Mouse (Mus musculus) liver, embryonic 12.5 days (tissue): ENCODE data around the gene Xiap. TPM values are rescaled to one million over a fixed set of nuclear protein-coding genes. Genes with fewer than 3 reads are reported as not detected.
A peak's percentile ranks its signal among the peaks of the same experiment; 100 is the strongest.

Source experiments
- ATAC-seq: fragments of 200-750 bp; cut with Nextera tagmentation; 2 replicates; pipeline ENCODE4 v1.8.0; 2017; ENCODE audit warnings: moderate number of reproducible peaks, mild to moderate bottlenecking, moderate library complexity
- H3K27ac ChIP-seq: fragments of 300-500 bp; sonication (generic); 2 replicates; pipeline ENCODE4 v1.5.1; 2016; ENCODE audit warnings: mild to moderate bottlenecking
- H3K27me3 ChIP-seq: fragments of 300-500 bp; sonication (generic); replicated peaks from 2 replicates; pipeline ENCODE4 v1.6.1; 2016; ENCODE audit warnings: mild to moderate bottlenecking, moderate library complexity
- H3K36me3 ChIP-seq: fragments of 300-500 bp; sonication (generic); 2 replicates; pipeline ENCODE4 v1.6.1; 2016; ENCODE audit warnings: mild to moderate bottlenecking, moderate library complexity
- H3K4me1 ChIP-seq: fragments of 300-500 bp; sonication (generic); 2 replicates; pipeline ENCODE4 v1.6.1; 2016
- H3K4me2 ChIP-seq: fragments of 300-500 bp; sonication (generic); 2 replicates; pipeline ENCODE4 v1.6.1; 2016; ENCODE audit warnings: mild to moderate bottlenecking, moderate library complexity
- H3K4me3 ChIP-seq: fragments of 300-500 bp; sonication (generic); 2 replicates; pipeline ENCODE4 v1.5.1; 2016; ENCODE audit warnings: mild to moderate bottlenecking, moderate library complexity
- H3K9ac ChIP-seq: fragments of 300-500 bp; sonication (generic); 2 replicates; pipeline ENCODE4 v1.6.1; 2016; ENCODE audit warnings: mild to moderate bottlenecking, moderate library complexity
- H3K9me3 ChIP-seq: fragments of 300-500 bp; sonication (generic); replicated peaks from 2 replicates; pipeline ENCODE4 v1.6.1; 2016; ENCODE audit warnings: mild to moderate bottlenecking, moderate library complexity
- WGBS: fragments of 180-500 bp; shearing (Covaris S2); methylation state at CpG from one replicate; pipeline ENCODE4 v1.1.7; 2016; ENCODE audit not compliant: insufficient replicate concordance; 5-methylcytosine and 5-hydroxymethylcytosine counted together
- polyA plus RNA-seq: library from polyadenylated mRNA; unstranded; fragments of >200 nt; fragmentation: Nextera tagmentation; extraction: Ambion mirVana; gene quantifications from 2 replicates; pipeline ENCODE4 v1.2.1, GENCODE M21; 2016

Gene Xiap
- polyA plus RNA-seq, 1 experiment from 2014 or later, result 7.9 TPM

DNA sequence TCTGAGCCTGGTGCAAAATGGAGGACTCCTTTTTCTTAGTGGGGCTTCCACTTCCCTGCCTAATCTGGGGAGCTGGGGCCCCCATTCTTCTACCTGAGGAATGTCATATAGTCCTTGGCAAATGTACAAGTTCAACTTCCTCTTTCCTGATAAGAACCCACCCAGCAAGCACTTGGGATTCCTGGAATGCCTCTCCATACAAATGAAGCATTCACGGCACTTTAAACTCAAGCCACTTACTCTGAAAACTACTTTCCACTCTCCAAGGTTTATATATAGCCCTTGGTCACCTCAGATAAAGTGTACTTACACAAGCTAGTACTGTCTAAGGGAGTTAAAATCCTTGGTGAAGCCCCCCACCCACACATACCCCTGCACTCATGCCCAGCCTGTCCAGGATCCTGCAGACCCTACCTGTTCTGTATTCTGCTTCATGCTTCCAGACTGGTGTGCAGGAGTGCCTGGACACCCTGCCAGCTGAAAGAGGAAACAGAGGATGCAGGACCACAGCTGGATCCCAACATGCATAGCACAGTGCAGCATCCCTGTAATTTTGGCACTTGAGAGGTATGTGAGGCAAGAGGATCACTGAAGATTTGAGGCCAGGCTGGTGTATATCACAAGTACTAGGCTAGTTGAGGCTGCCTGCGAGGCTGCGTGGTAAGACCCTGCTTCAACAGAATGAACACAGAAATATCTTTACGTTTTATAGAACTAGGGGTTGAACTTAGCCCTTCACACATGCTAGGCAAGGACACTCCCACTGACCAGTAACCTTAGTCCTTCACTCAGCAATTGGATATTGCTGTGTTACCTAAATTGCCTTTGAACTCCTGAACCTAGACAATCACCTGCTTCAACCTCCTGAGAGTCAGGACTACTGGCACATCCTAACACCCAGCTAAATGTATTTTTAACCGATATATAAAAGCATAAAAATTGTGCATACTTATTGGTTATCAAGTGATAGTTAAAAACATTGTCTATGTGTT, 8.5 kb upstream of the Xiap start:
- 67% methylated on average over 5 of the region's 5 CpGs for WGBS
- Histone ChIP-seq H3K9me3 (no peaks in the 10 kb centered on the region), H3K27ac (no peak overlapping the region), H3K36me3 (no peaks in the 10 kb centered on the region), H3K9ac (no peak overlapping the region), H3K27me3 (no peaks in the 10 kb centered on the region), H3K4me2 (no peak overlapping the region), H3K4me1 (no peaks in the 10 kb centered on the region), H3K4me3 (no peak overlapping the region)
- ATAC-seq, result no peak

- Histone ChIP-seq H3K4me3 (no peak overlapping the region), H3K27ac (no peak overlapping the region), H3K36me3 (no peaks in the 10 kb centered on the region), H3K9me3 (no peaks in the 10 kb centered on the region), H3K27me3 (no peaks in the 10 kb centered on the region), H3K9ac (no peak overlapping the region), H3K4me1 (peaks cover 16% of the 10 kb centered on the region), H3K4me2 (no peak overlapping the region)
- no peak for ATAC-seq
- 57% methylated on average over 5 of the region's 5 CpGs for WGBS
Measured at GRCm38 (mm10) chrX:42057012-42057411, 2.5 kb upstream of the Xiap start.

GRCm38 (mm10) chrX:42057873-42058272, 1.6 kb upstream of the Xiap start:
- 51% methylated on average over 4 of the region's 4 CpGs for WGBS
- ATAC-seq, result peak; percentile 40; the same call in 1 of the 2 replicates
- H3K4me3 ChIP-seq, result no peak overlapping the region
- H3K36me3 ChIP-seq, result no peaks in the 10 kb centered on the region
- H3K9me3 ChIP-seq, result no peaks in the 10 kb centered on the region
- no peaks in the 10 kb centered on the region for H3K27me3 ChIP-seq
- no peak overlapping the region for H3K9ac ChIP-seq
- peaks cover 16% of the 10 kb centered on the region for H3K4me1 ChIP-seq
- no peak overlapping the region for H3K27ac ChIP-seq
- H3K4me2 ChIP-seq, result no peak overlapping the region

DNA sequence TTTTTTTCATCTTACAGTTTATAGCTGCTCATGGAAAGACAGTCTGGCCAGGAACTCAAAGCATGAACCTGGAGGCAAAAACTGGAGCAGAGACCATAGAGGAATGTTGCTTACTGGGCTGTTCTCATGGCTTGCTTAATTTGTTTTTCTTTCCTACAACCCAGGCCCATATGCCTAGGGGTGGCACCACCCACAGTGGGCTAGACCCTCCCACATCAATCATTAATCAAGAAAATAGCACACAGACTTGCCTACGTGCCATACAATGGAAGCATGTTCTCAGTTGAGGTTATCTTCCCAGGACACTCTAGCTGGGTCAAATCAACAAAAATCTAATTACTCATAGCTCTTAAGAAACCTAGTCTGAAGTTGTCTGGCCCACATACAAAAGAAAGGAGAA, 4.1 kb downstream of the Xiap start:
- H3K36me3 ChIP-seq, result no peaks in the 10 kb centered on the region
- ATAC-seq, result no peak
- H3K4me3 ChIP-seq, result no peak overlapping the region
- no peak overlapping the region for H3K9ac ChIP-seq
- H3K4me2 ChIP-seq, result no peak overlapping the region
- 44% methylated on average over 1 of the region's 1 CpGs for WGBS
- H3K4me1 ChIP-seq, result peaks cover 16% of the 10 kb centered on the region
- no peaks in the 10 kb centered on the region for H3K9me3 ChIP-seq
- no peak overlapping the region for H3K27ac ChIP-seq
- H3K27me3 ChIP-seq, result no peaks in the 10 kb centered on the region

DNA sequence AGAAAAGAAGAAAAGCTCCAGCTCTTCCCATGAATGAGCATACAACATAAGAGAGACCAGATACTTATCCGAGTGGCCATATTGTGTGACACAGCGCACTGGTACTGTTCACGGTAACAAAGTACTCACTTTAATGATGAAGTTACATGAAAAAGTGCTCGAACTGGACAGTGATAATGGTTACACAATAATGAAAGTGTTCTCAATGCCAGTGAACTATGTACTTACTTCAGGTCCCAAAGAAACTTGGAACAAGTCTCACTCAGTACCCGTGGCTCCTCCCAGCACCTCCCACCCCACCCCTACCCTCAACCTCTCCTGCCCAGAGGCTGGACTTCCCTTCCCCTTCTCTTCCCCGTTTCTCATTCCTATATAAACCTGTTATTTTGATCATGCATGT, 5.6 kb downstream of the Xiap start:
- WGBS, result 69% methylated on average over 6 of the region's 6 CpGs
- no peaks in the 10 kb centered on the region for H3K9me3 ChIP-seq
- H3K27ac ChIP-seq, result no peak overlapping the region
- H3K9ac ChIP-seq, result no peak overlapping the region
- no peak for ATAC-seq
- H3K4me1 ChIP-seq, result peaks cover 2% of the 10 kb centered on the region; the same call in 1 of the 2 replicates
- H3K4me3 ChIP-seq, result no peak overlapping the region
- no peaks in the 10 kb centered on the region for H3K36me3 ChIP-seq
- no peaks in the 10 kb centered on the region for H3K27me3 ChIP-seq
- no peak overlapping the region for H3K4me2 ChIP-seq

DNA sequence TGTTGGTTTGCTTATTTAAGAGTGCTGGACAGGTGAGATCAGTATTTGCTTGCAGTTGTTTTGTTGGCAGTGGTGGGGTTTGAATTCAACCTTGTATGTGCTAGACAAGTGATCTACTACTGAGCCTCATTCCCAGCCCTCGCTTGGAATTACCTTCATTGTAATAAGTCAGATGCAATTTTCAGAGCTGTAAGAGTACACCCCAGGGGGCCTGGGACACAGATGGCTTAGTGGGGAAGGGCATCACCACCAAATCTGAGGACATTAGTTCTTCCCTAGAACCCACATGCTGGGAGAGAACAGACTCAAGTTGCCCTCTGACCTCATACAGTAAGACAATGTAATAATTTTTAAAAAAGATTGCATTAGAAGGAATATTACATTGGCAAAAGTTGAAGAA, 7.3 kb downstream of the Xiap start:
- Histone ChIP-seq H3K4me2 (0 out of 2 replicates have a peak overlapping the region, but pooled peaks have one; percentile 63), H3K9me3 (no peaks in the 10 kb centered on the region), H3K4me1 (peaks cover 10% of the 10 kb centered on the region; the same call in 1 of the 2 replicates), H3K27ac (no peak overlapping the region), H3K36me3 (no peaks in the 10 kb centered on the region), H3K27me3 (no peaks in the 10 kb centered on the region), H3K9ac (no peak overlapping the region), H3K4me3 (no peak overlapping the region)
- ATAC-seq, result no peak
- WGBS, result 60% methylated on average over 1 of the region's 1 CpGs

DNA sequence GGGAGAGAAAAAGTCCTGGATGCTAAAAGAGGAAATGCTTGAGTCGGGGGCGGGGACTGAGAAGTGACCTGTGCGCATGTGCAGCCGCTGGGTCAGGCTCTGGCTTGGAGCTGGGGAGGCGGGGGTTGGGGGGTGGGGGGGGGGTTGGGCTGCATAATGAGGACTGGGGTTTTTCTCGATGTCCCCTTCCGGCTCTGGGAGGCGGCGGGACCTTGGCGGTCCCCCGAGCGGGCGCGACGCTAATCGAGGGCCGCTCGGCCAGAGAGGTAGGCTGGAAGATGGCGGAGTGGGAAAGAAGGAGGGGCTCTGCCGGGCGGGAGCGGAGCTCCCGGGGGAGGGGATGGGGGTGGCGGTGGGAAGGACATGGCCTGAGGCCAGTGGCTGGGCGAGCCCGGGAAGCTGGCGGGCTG, 8.3 kb downstream of the Xiap start:
- WGBS, result 9% methylated on average over 21 of the region's 27 CpGs
- H3K4me2 ChIP-seq, result peak overlapping the region; percentile 63
- peaks cover 10% of the 10 kb centered on the region; the same call in 1 of the 2 replicates for H3K4me1 ChIP-seq
- H3K9ac ChIP-seq, result peak overlapping the region; percentile 78
- peak; percentile 80 for ATAC-seq
- no peaks in the 10 kb centered on the region for H3K27me3 ChIP-seq
- H3K4me3 ChIP-seq, result peak overlapping the region; percentile 66
- H3K9me3 ChIP-seq, result no peaks in the 10 kb centered on the region
- H3K36me3 ChIP-seq, result peaks cover 6% of the 10 kb centered on the region; the same call in 1 of the 2 replicates
- H3K27ac ChIP-seq, result peak overlapping the region; percentile 91

GRCm38 (mm10) chrX:42068201-42068874, 8.9 kb downstream of the Xiap start:
- H3K4me3 ChIP-seq, result peak overlapping the region; percentile 66
- peak; percentile 82 for ATAC-seq
- WGBS, result 9% methylated on average over 19 of the region's 37 CpGs
- peak overlapping the region; percentile 78 for H3K9ac ChIP-seq
- peak overlapping the region; percentile 63 for H3K4me2 ChIP-seq
- peak overlapping the region; percentile 91 for H3K27ac ChIP-seq
- no peaks in the 10 kb centered on the region for H3K9me3 ChIP-seq
- peaks cover 11% of the 10 kb centered on the region; the same call in 1 of the 2 replicates for H3K36me3 ChIP-seq
- H3K4me1 ChIP-seq, result peaks cover 10% of the 10 kb centered on the region; the same call in 1 of the 2 replicates
- no peaks in the 10 kb centered on the region for H3K27me3 ChIP-seq

DNA sequence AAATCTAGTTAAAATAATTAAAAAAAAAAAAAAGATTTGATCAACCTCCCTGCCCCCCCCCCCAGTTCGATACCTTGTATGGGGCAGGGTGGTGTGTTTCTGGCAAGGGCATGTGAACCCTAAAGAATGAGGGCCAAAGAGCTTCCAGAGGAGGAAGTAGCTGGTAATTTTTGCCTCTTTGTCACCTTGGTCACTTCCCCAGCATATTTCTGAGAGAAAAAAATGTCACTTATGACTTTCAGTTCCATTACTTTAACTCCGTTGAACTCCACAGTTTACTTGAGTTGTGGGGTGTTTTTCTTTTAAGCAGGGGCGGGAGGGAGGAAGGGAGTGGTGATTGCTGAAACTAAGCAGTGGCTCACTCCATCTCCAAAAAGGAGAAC, 9.4 kb downstream of the Xiap start:
- H3K27me3 ChIP-seq, result no peaks in the 10 kb centered on the region
- H3K9me3 ChIP-seq, result no peaks in the 10 kb centered on the region
- H3K4me3 ChIP-seq, result peak overlapping the region; percentile 66
- peak overlapping the region; percentile 91 for H3K27ac ChIP-seq
- WGBS, result 7% methylated on average over 3 of the region's 3 CpGs
- H3K4me2 ChIP-seq, result peak overlapping the region; percentile 63
- H3K4me1 ChIP-seq, result peaks cover 10% of the 10 kb centered on the region; the same call in 1 of the 2 replicates
- peaks cover 12% of the 10 kb centered on the region; the same call in 1 of the 2 replicates for H3K36me3 ChIP-seq
- ATAC-seq, result peak; percentile 51
- peak overlapping the region; percentile 78 for H3K9ac ChIP-seq

DNA sequence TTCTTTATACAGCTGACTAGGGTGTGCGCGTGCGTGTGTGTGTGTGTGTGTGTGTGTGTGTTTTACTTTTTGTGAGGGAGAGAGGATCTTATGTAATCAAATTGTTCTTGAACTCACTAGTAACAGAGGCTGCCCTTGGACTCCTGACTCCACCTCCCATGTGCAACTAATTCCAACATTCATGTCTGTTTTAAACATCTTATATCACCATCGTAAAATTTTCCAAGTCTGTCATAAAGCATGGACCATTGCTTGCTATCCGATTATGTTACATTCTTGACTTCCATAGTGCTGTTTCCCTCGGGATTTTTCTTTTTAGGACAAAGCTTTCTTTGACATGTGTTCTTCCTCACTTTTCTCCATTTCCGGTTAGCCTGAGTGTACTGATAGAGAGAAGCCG, 28.3 kb downstream of the Xiap start:
- ATAC-seq, result no peak
- Histone ChIP-seq H3K27me3 (no peaks in the 10 kb centered on the region), H3K9ac (no peak overlapping the region), H3K36me3 (peaks cover 5% of the 10 kb centered on the region; the same call in 1 of the 2 replicates), H3K4me2 (no peak overlapping the region), H3K4me1 (no peaks in the 10 kb centered on the region), H3K4me3 (no peak overlapping the region), H3K9me3 (no peaks in the 10 kb centered on the region), H3K27ac (no peak overlapping the region)
- WGBS, result 77% methylated on average over 8 of the region's 8 CpGs

DNA sequence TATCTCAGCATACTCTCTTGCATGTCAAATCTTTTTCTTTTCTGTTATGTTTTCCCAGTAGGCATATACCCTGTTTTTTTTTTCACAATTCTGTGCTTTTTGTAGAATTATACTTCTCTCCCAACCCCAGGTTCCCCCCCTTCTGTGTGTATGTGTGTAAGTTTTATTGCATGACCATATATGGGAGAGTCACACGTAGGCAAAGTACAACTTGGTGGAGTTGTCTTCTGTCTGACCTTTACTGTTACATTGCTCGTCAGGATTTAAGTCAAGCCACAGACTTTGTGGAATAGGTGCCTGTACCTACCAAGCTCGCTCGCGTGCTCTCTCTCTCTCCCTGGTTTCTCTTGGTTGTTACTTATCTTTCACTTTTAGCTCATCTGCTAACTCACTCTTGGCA, 28.7 kb downstream of the Xiap start:
- no peak overlapping the region for H3K27ac ChIP-seq
- H3K27me3 ChIP-seq, result no peaks in the 10 kb centered on the region
- ATAC-seq, result no peak
- WGBS, result 81% methylated on average over 5 of the region's 5 CpGs
- no peaks in the 10 kb centered on the region for H3K4me1 ChIP-seq
- H3K4me2 ChIP-seq, result no peak overlapping the region
- no peak overlapping the region for H3K9ac ChIP-seq
- H3K4me3 ChIP-seq, result no peak overlapping the region
- no peaks in the 10 kb centered on the region for H3K9me3 ChIP-seq
- H3K36me3 ChIP-seq, result peaks cover 5% of the 10 kb centered on the region; the same call in 1 of the 2 replicates

DNA sequence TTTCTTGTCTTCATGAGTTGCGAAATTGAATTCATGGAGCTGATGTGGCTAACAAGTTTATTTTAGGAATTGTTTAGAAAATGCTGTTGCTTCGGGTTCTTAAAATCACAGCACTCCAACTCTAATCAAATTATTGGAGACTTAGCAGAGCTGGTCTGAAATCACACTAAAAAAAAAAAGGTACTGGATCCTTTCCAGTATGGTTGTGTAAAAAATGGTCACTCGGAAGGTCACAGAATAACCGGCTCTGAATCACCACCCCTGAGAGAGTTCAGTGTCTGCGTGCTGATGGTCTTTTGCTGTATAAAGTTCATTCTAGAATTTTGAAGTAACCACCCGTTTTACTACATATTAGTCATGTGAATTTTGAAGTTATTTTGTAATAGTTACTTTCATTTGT, 47.7 kb downstream of the Xiap start:
- no peak for ATAC-seq
- Histone ChIP-seq H3K4me3 (no peak overlapping the region), H3K27ac (no peak overlapping the region), H3K27me3 (no peaks in the 10 kb centered on the region), H3K4me1 (no peaks in the 10 kb centered on the region), H3K9me3 (peaks cover 3% of the 10 kb centered on the region; the same call in 1 of the 2 replicates), H3K36me3 (peaks cover 46% of the 10 kb centered on the region), H3K9ac (no peak overlapping the region), H3K4me2 (no peak overlapping the region)
- 87% methylated on average over 6 of the region's 6 CpGs for WGBS
